Mouse (Mus musculus) Patski (cell line): ENCODE results near the gene Ccdc15. TPM values are rescaled to one million over a fixed set of nuclear protein-coding genes. Genes with fewer than 3 reads are reported as not detected.

Experiments
- ATAC-seq: fragments of 100-300 bp; one replicate; pipeline ENCODE4 v1.8.0; 2021
- CTCF ChIA-PET: fragments of 350-600 bp; sonication (Branson Sonifier 250); formaldehyde crosslinking; loops from one replicate; lab custom pipeline; 2022; ENCODE audit warnings: inconsistent platforms; lab: Charles Lee
- POLR2A ChIA-PET: fragments of 350-600 bp; sonication (Branson Sonifier 250); formaldehyde crosslinking; loops from one replicate; lab custom pipeline; 2022; ENCODE audit warnings: antibody characterized with exemption, inconsistent platforms; lab: Charles Lee
- DNase-seq: peaks from one replicate; pipeline ENCODE4 v3.0.0-alpha.2; 2011; ENCODE audit warnings: low read depth, low spot score
- H3K27me3 ChIP-seq: fragments of 371-371 bp; one replicate; pipeline ENCODE4 v1.5.1; 2021
- CTCF ChIP-seq: fragments of 100-300 bp; IDR thresholded peaks from one replicate; pipeline ENCODE4 v1.5.1; 2021
- in situ Hi-C: fragments of 300-500 bp; cut with MboI; formaldehyde crosslinking; loops from 3 replicates; pipeline ENCODE4 v1.11.1; 2018; ENCODE audit warnings: low pct_unique_long_range_greater_than_20kb, mixed read lengths
- polyA plus RNA-seq: library from polyadenylated mRNA; unstranded; gene quantifications from one replicate; pipeline ENCODE4 v1.2.3, GENCODE M21; 2021

The Ccdc15 gene
- polyA plus RNA-seq, 1 experiment from 2014 or later = 1.3 TPM

DNA sequence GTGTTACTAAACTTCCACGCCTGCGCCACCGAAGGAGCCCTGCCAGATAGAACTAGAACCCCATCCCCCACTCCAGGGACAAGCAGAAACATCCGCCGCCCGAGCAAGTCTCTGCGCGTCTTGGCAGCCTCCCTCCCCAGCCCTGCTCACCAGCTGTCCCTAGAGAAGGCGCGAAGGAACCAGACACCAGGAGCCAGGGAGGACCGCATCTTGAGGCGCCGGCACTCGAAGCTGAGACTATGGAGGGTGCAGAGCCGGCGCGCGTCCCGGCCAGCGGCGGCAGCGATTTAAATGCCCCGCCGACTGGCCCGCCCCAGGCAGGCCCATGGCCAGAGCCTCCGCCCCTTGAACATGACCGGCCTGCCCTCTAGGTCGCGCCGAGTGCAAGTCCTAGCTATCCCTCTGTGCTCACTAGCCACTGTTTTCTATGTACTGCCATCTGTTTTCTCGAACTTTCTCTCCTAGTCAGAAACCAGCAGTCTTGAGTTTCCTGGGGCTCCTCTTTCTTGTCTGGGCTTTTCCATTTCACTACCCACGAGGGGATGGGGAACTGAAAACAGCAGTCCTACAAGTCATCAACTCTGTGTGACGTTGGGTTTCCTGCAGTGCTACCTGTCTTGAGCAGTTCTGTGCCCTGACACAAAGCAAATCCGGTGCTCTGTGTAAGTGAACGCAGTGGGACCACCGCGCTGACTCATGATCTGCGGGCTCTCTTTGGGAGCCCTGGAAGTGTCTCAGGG, 92.9 kb downstream of the Ccdc15 start, which contains the start of gene Slc37a2:
Gene Slc37a2, minus strand, starts transcription at position 590 of the 740 bp plus-strand sequence.
- DNase-seq = no peak
- H3K27me3 ChIP-seq = peaks cover 4% of the 10 kb centered on the region
- ChIA-PET POLR2A (no interaction called here), CTCF (interaction anchor here (1.0 to 2.0 kb wide), 4 partner anchors 9 to 73 kb away, joined by 3 to 10 read pairs (median 5); no protein-coding TSS in a partner anchor)
- no peak for TF ChIP-seq CTCF
- peak; percentile 90 for ATAC-seq
- in situ Hi-C loops = no loop called here

DNA sequence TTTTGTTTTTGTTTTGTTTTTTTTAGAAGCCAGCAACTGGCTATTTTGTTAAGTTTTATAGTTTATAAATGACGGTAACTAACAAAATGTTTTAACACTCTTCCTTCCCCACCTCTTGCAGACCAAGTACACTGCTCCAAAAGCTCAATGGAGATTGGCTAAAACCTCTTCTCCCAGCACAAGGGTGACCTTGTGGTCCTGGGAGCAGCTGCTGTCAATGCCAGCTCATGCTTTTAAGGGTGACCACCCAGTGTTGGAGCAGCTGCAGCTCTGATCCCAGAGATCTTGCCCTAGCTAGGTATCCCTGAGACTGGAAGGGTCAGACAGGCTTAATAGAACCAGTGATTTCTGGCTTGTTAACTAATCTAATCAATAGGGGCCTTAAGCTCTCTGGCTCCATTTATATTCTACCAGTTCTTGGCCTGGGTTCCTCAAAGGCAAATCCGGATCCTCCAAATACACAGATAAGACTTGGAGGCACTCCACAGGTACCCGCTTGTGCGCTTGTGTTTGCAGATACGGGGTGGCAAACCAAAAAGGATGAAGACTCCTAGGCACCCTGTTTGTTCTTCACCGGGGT, 93.6 kb downstream of the Ccdc15 start:
- no peak for ATAC-seq
- peaks cover 4% of the 10 kb centered on the region for H3K27me3 ChIP-seq
- POLR2A ChIA-PET = no interaction called here
- CTCF ChIA-PET = interaction anchor here (1.1 to 1.7 kb wide), 4 partner anchors 9 to 25 kb away, joined by 3 to 5 read pairs (median 4); no protein-coding TSS in a partner anchor
- TF ChIP-seq CTCF = no peak
- in situ Hi-C loops = no loop called here
- DNase-seq = no peak

GRCm38 (mm10) chr9:37250631-37251030, 97.6 kb downstream of the Ccdc15 start:
- ChIA-PET POLR2A (no interaction called here), CTCF (interaction anchor here (1.1 to 1.4 kb wide), 2 partner anchors 10 to 21 kb away, joined by 3 read pairs; no protein-coding TSS in a partner anchor)
- no peak for ATAC-seq
- DNase-seq = no peak
- in situ Hi-C loops = no loop called here
- no peak for TF ChIP-seq CTCF
- peaks cover 4% of the 10 kb centered on the region for H3K27me3 ChIP-seq

- no peak for TF ChIP-seq CTCF
- DNase-seq (no peak), ATAC-seq (no peak)
- CTCF ChIA-PET = interaction anchor here (0.7 to 1.6 kb wide), 5 partner anchors 9 to 79 kb away, joined by 3 read pairs; no protein-coding TSS in a partner anchor
- POLR2A ChIA-PET = no interaction called here
- in situ Hi-C loops = no loop called here
- peaks cover 4% of the 10 kb centered on the region for H3K27me3 ChIP-seq
Measured at GRCm38 (mm10) chr9:37249976-37250375, 98.3 kb downstream of the Ccdc15 start.

GRCm38 (mm10) chr9:37248381-37248906, 99.8 kb downstream of the Ccdc15 start:
- no peak for ATAC-seq
- no peak for DNase-seq

GRCm38 (mm10) chr9:37247429-37247828, 100.8 kb downstream of the Ccdc15 start:
- in situ Hi-C loops = no loop called here
- POLR2A ChIA-PET = no interaction called here
- DNase-seq = no peak
- no peaks in the 10 kb centered on the region for H3K27me3 ChIP-seq
- TF ChIP-seq CTCF = no peak
- no peak for ATAC-seq
- CTCF ChIA-PET = no interaction called here

More at GRCm38 (mm10) chr9:37248381-37248906, 99.8 kb downstream of the Ccdc15 start:
- in situ Hi-C loops = no loop called here
- ChIA-PET CTCF (interaction anchor here (1.6 kb wide), 1 partner anchor 80 kb away, joined by 3 read pairs; no protein-coding TSS in a partner anchor), POLR2A (interaction anchor here (0.6 kb wide), 1 partner anchor 65 kb away, joined by 3 read pairs; no protein-coding TSS in a partner anchor)
- H3K27me3 ChIP-seq = no peaks in the 10 kb centered on the region
- TF ChIP-seq CTCF = no peak

DNA sequence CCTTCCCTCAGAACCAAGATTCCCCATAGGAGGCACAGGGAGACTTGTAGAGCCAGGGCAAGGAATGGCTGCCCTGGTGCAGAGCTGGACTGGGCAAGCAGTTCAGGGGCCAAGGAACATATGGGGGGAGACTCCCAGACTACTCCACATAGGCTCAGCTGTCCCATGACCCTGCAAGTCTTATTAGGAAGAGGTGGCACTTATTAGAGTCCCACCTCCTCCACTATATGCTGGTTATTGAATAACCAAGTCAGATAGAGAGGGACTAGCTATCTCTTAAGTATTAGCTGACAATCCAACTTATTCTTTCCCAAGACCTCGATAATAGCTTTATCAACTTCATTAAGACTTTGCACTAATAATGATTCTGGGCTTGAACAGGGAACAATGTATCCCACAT, 102.4 kb downstream of the Ccdc15 start:
- in situ Hi-C loops = no loop called here
- no peak for ATAC-seq
- TF ChIP-seq CTCF = no peak
- no peaks in the 10 kb centered on the region for H3K27me3 ChIP-seq
- DNase-seq = no peak
- POLR2A ChIA-PET = no interaction called here
- CTCF ChIA-PET = interaction anchor here (0.8 to 2.2 kb wide), 3 partner anchors 11 to 16 kb away, joined by 3 to 9 read pairs (median 4); no protein-coding TSS in a partner anchor

DNA sequence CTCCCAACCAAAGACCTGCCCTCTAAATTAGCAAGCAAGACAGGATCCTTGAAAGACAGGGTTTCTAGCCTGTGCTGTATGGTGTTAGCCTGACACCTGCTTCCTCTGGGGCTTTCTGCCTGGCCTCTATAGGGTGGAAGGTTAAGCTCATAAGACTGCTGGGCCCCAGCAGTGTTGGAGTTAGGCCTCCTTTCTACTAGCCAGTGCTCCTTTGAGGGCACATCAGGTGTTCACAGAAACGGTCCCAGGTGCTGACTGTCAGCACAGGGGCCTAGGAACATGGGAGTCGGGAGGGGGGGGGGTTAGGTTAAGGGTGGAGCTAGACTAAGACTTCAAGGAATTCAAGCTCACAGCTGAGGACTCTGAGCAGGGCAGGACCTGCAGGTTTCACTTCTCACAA, 102.8 kb downstream of the Ccdc15 start:
- DNase-seq (no peak), ATAC-seq (no peak)
- CTCF ChIA-PET = interaction anchor here (0.8 to 2.2 kb wide), 3 partner anchors 10 to 16 kb away, joined by 3 to 9 read pairs (median 4); no protein-coding TSS in a partner anchor
- no peaks in the 10 kb centered on the region for H3K27me3 ChIP-seq
- POLR2A ChIA-PET = no interaction called here
- TF ChIP-seq CTCF = no peak
- in situ Hi-C loops = no loop called here

DNA sequence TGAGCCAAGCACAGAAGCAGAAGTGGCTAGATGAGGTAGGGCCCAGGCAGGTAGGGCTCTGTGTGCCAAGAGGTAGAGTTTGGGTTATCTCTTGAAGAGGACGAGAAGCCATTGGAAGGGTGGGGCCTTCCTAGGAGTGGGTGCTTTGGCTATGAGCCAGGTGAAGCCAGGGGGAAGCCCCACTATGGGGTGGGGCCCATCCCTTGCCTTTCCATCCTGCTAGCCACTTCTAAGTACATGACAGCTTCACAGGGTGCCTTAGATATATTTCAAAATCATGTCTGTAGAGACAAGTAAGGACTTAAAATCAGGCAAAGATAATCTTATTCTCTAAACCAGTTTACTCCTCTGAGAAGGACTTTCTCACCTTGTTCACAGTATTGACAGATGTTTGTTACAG, 103.6 kb downstream of the Ccdc15 start:
- DNase-seq (no peak), ATAC-seq (no peak)
- CTCF ChIA-PET = interaction anchor here (2.2 kb wide), 1 partner anchor 15 kb away, joined by 9 read pairs; no protein-coding TSS in a partner anchor
- POLR2A ChIA-PET = interaction anchor here (0.5 kb wide), 1 partner anchor 9 kb away, joined by 3 read pairs; no protein-coding TSS in a partner anchor
- no peak for TF ChIP-seq CTCF
- in situ Hi-C loops = no loop called here
- no peaks in the 10 kb centered on the region for H3K27me3 ChIP-seq

DNA sequence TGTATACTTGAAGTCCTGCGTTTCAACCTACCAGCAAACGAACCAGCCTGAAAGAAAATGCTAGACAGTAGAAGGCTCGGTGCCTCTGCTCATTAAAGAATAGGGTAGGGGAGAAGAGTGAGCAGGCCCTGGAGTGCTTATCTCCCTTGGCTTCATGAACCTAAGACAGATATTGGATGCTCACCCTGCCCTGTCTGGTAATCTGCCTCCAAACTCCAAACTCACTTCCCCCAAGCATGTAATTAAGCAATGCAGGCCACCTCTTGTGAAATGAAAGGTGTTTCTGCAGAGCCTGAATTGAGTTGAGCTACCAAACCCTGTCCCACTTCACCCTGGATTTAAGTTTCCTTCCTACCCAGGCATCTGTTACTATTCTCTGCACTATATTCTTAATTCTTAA, 105.5 kb downstream of the Ccdc15 start:
- ChIA-PET CTCF (no interaction called here), POLR2A (no interaction called here)
- no peak for ATAC-seq
- in situ Hi-C loops = no loop called here
- no peaks in the 10 kb centered on the region for H3K27me3 ChIP-seq
- no peak for TF ChIP-seq CTCF
- DNase-seq = no peak
